Mouse (Mus musculus): Measurements from ENCODE around the gene Entpd1. TPM values are rescaled to one million over a fixed set of nuclear protein-coding genes. Genes with fewer than 3 reads are reported as not detected.
"Not testable (repeated sequence)": the region's sequence is repeated elsewhere in the genome, so short reads cannot be mapped to it uniquely, and the experiment has no call there.

Gene Entpd1
- total RNA-seq, 2 experiments from 2014 or later: 20.2 to 25.9 TPM

GRCm38 (mm10) chr19:40616021-40616420 lies 3.9 kb downstream of the Entpd1 start:
- DNase-seq: no peak
- intact Hi-C loops (cut with DNase I; ENCODE audit: low total_unique reads): no loop called here

- intact Hi-C loops (cut with DNase I; ENCODE audit: low total_unique reads); DNase-seq: not testable (repeated sequence)
Measured at GRCm38 (mm10) chr19:40621616-40622015, 9.4 kb downstream of the Entpd1 start.

GRCm38 (mm10) chr19:40625935-40626334 lies 13.8 kb downstream of the Entpd1 start:
- intact Hi-C loops (cut with DNase I; ENCODE audit: low total_unique reads): no loop called here
- DNase-seq: no peak

GRCm38 (mm10) chr19:40628950-40629349 lies 16.8 kb downstream of the Entpd1 start:
- intact Hi-C loops (cut with DNase I; ENCODE audit: low total_unique reads): no loop called here
- DNase-seq: no peak

- no peak for DNase-seq
- intact Hi-C loops (cut with DNase I; ENCODE audit: low total_unique reads): no loop called here
Measured at GRCm38 (mm10) chr19:40630096-40630495, 17.9 kb downstream of the Entpd1 start.

- no peak for DNase-seq
- intact Hi-C loops (cut with DNase I; ENCODE audit: low total_unique reads): no loop called here
Measured at GRCm38 (mm10) chr19:40630606-40631005, 18.4 kb downstream of the Entpd1 start.

- DNase-seq: no peak
Measured at GRCm38 (mm10) chr19:40632193-40632592, 20.0 kb downstream of the Entpd1 start.

GRCm38 (mm10) chr19:40632668-40633067 lies 20.5 kb downstream of the Entpd1 start:
- intact Hi-C loops (cut with DNase I; ENCODE audit: low total_unique reads): no loop called here
- DNase-seq: no peak

More at GRCm38 (mm10) chr19:40632193-40632592, 20.0 kb downstream of the Entpd1 start:
- intact Hi-C loops (cut with DNase I; ENCODE audit: low total_unique reads): no loop called here

- intact Hi-C loops (cut with DNase I; ENCODE audit: low total_unique reads): no loop called here
Measured at GRCm38 (mm10) chr19:40633144-40633543, 21.0 kb downstream of the Entpd1 start.

GRCm38 (mm10) chr19:40637091-40637490 lies 24.9 kb downstream of the Entpd1 start:
- intact Hi-C loops (cut with DNase I; ENCODE audit: low total_unique reads): no loop called here
- DNase-seq: peak; percentile 9

More at GRCm38 (mm10) chr19:40633144-40633543, 21.0 kb downstream of the Entpd1 start:
- no peak for DNase-seq

GRCm38 (mm10) chr19:40637601-40638000 lies 25.4 kb downstream of the Entpd1 start:
- DNase-seq: no peak
- intact Hi-C loops (cut with DNase I; ENCODE audit: low total_unique reads): no loop called here

GRCm38 (mm10) chr19:40638582-40638981 lies 26.4 kb downstream of the Entpd1 start:
- intact Hi-C loops (cut with DNase I; ENCODE audit: low total_unique reads): no loop called here
- DNase-seq: no peak

- no peak for DNase-seq
- intact Hi-C loops (cut with DNase I; ENCODE audit: low total_unique reads): no loop called here
Measured at GRCm38 (mm10) chr19:40639729-40640304, 27.7 kb downstream of the Entpd1 start.

- intact Hi-C loops (cut with DNase I; ENCODE audit: low total_unique reads): no loop called here
- DNase-seq: no peak
Measured at GRCm38 (mm10) chr19:40640799-40641198, 28.6 kb downstream of the Entpd1 start.

GRCm38 (mm10) chr19:40643846-40644245 lies 31.7 kb downstream of the Entpd1 start:
- intact Hi-C loops (cut with DNase I; ENCODE audit: low total_unique reads): no loop called here
- no peak for DNase-seq

GRCm38 (mm10) chr19:40646379-40646778 lies 34.2 kb downstream of the Entpd1 start:
- intact Hi-C loops (cut with DNase I; ENCODE audit: low total_unique reads): no loop called here

GRCm38 (mm10) chr19:40647319-40648158 lies 35.4 kb downstream of the Entpd1 start:
- intact Hi-C loops (cut with DNase I; ENCODE audit: low total_unique reads): no loop called here
- no peak for DNase-seq

More at GRCm38 (mm10) chr19:40646379-40646778, 34.2 kb downstream of the Entpd1 start:
- DNase-seq: no peak

- no peak for DNase-seq
- intact Hi-C loops (cut with DNase I; ENCODE audit: low total_unique reads): no loop called here
Measured at GRCm38 (mm10) chr19:40650090-40650489, 37.9 kb downstream of the Entpd1 start.

- no peak for DNase-seq
- intact Hi-C loops (cut with DNase I; ENCODE audit: low total_unique reads): no loop called here
Measured at GRCm38 (mm10) chr19:40656207-40656606, 44.0 kb downstream of the Entpd1 start.

- intact Hi-C loops (cut with DNase I; ENCODE audit: low total_unique reads): no loop called here
- no peak for DNase-seq
Measured at GRCm38 (mm10) chr19:40658281-40658680, 46.1 kb downstream of the Entpd1 start.

- intact Hi-C loops (cut with DNase I; ENCODE audit: low total_unique reads): no loop called here
- DNase-seq: no peak
Measured at GRCm38 (mm10) chr19:40658935-40659334, 46.8 kb downstream of the Entpd1 start.

Data from gastrocnemius, postnatal 14 days (tissue).